Mouse (Mus musculus) lung, embryonic 16.5 days (tissue): Measurements from ENCODE around the gene Dnase2a. TPM values are rescaled to one million over a fixed set of nuclear protein-coding genes. Genes with fewer than 3 reads are reported as not detected.

Experiments
- ATAC-seq: fragments of 200-750 bp; cut with Nextera tagmentation; 2 replicates; pipeline ENCODE4 v1.8.0; 2017; ENCODE audit warnings: low read depth, mild to moderate bottlenecking, moderate library complexity
- H3K27ac ChIP-seq: fragments of 300-500 bp; sonication (generic); 2 replicates; pipeline ENCODE4 v1.5.1; 2014; ENCODE audit warnings: mild to moderate bottlenecking, control low read depth, low read length
- H3K27me3 ChIP-seq: fragments of 300-500 bp; sonication (generic); 2 replicates; pipeline ENCODE4 v1.6.1; 2014; ENCODE audit warnings: low read depth, low read length, mixed read lengths; ENCODE audit not compliant: control insufficient read depth, insufficient read depth
- H3K36me3 ChIP-seq: fragments of 300-500 bp; sonication (generic); 2 replicates; pipeline ENCODE4 v1.6.1; 2014; ENCODE audit warnings: low read length; ENCODE audit not compliant: control insufficient read depth, insufficient read depth
- H3K4me1 ChIP-seq: fragments of 300-500 bp; sonication (generic); replicated peaks from 2 replicates; pipeline ENCODE4 v1.6.1; 2014; ENCODE audit warnings: low read length, mixed read lengths; ENCODE audit not compliant: control insufficient read depth, insufficient read depth
- H3K4me2 ChIP-seq: fragments of 300-500 bp; sonication (generic); 2 replicates; pipeline ENCODE4 v1.6.1; 2014; ENCODE audit warnings: low read depth, low read length, control low read depth
- H3K4me3 ChIP-seq: fragments of 300-500 bp; sonication (generic); 2 replicates; pipeline ENCODE4 v1.5.1; 2014; ENCODE audit warnings: mild to moderate bottlenecking, low read length, control low read depth
- H3K9ac ChIP-seq: fragments of 300-500 bp; sonication (generic); 2 replicates; pipeline ENCODE4 v1.6.1; 2014; ENCODE audit warnings: low read length, control low read depth
- H3K9me3 ChIP-seq: fragments of 300-500 bp; sonication (generic); 2 replicates; pipeline ENCODE4 v1.6.1; 2016; ENCODE audit warnings: low read length; ENCODE audit not compliant: control insufficient read depth
- WGBS: fragments of 180-500 bp; shearing (Covaris S2); extraction: QIAGEN DNeasy Blood & Tissue Kit; methylation state at CpG from one replicate; pipeline ENCODE4 v1.1.7; 2014; 5-methylcytosine and 5-hydroxymethylcytosine counted together
- polyA plus RNA-seq: library from polyadenylated mRNA; unstranded; fragments of >200 nt; fragmentation: Nextera tagmentation; extraction: Ambion mirVana; gene quantifications from 2 replicates; pipeline ENCODE4 v1.2.1, GENCODE M21; 2015

Gene Dnase2a
- polyA plus RNA-seq, 1 experiment from 2014 or later, result 19.9 TPM

- peak overlapping the region; percentile 23 for H3K4me2 ChIP-seq
- no peaks in the 10 kb centered on the region for H3K9me3 ChIP-seq
- 6% methylated on average over 18 of the region's 18 CpGs for WGBS
- H3K36me3 ChIP-seq, result peaks cover 5% of the 10 kb centered on the region; the same call in 1 of the 2 replicates
- H3K9ac ChIP-seq, result no peak overlapping the region
- no peaks in the 10 kb centered on the region for H3K4me1 ChIP-seq
- ATAC-seq, result peak; percentile 79
- H3K27ac ChIP-seq, result no peak overlapping the region
- no peak overlapping the region for H3K4me3 ChIP-seq
- peaks cover 4% of the 10 kb centered on the region; the same call in 1 of the 2 replicates for H3K27me3 ChIP-seq
Measured at GRCm38 (mm10) chr8:84952612-84953255, 44.4 kb downstream of the Dnase2a start.

GRCm38 (mm10) chr8:84956768-84957167, 48.4 kb downstream of the Dnase2a start:
- Histone ChIP-seq H3K36me3 (peaks cover 13% of the 10 kb centered on the region), H3K4me2 (no peak overlapping the region), H3K9me3 (no peaks in the 10 kb centered on the region), H3K27ac (no peak overlapping the region), H3K27me3 (no peaks in the 10 kb centered on the region; the same call in 1 of the 2 replicates), H3K9ac (no peak overlapping the region), H3K4me1 (no peaks in the 10 kb centered on the region), H3K4me3 (no peak overlapping the region)
- 36% methylated on average over 2 of the region's 2 CpGs for WGBS
- ATAC-seq, result no peak

GRCm38 (mm10) chr8:84959811-84960210, 51.5 kb downstream of the Dnase2a start:
- 93% methylated on average over 7 of the region's 7 CpGs for WGBS
- H3K4me1 ChIP-seq, result peaks cover under 1% of the 10 kb centered on the region
- H3K9ac ChIP-seq, result no peak overlapping the region
- no peak overlapping the region for H3K27ac ChIP-seq
- H3K36me3 ChIP-seq, result peaks cover 16% of the 10 kb centered on the region
- H3K27me3 ChIP-seq, result no peaks in the 10 kb centered on the region
- H3K9me3 ChIP-seq, result no peaks in the 10 kb centered on the region
- H3K4me2 ChIP-seq, result no peak overlapping the region
- H3K4me3 ChIP-seq, result no peak overlapping the region
- no peak for ATAC-seq

- WGBS, result 80% methylated on average over 4 of the region's 4 CpGs
- no peak overlapping the region for H3K27ac ChIP-seq
- H3K27me3 ChIP-seq, result no peaks in the 10 kb centered on the region
- H3K4me3 ChIP-seq, result no peak overlapping the region
- peaks cover 17% of the 10 kb centered on the region for H3K4me1 ChIP-seq
- peaks cover 8% of the 10 kb centered on the region; the same call in 1 of the 2 replicates for H3K36me3 ChIP-seq
- ATAC-seq, result no peak
- no peak overlapping the region for H3K4me2 ChIP-seq
- no peaks in the 10 kb centered on the region for H3K9me3 ChIP-seq
- no peak overlapping the region for H3K9ac ChIP-seq
Measured at GRCm38 (mm10) chr8:84963952-84964351, 55.6 kb downstream of the Dnase2a start.

- peak overlapping the region; percentile 93 for H3K4me2 ChIP-seq
- peaks cover 5% of the 10 kb centered on the region for H3K36me3 ChIP-seq
- no peaks in the 10 kb centered on the region for H3K27me3 ChIP-seq
- H3K4me1 ChIP-seq, result peaks cover 23% of the 10 kb centered on the region
- peak overlapping the region; percentile 83 for H3K9ac ChIP-seq
- H3K9me3 ChIP-seq, result no peaks in the 10 kb centered on the region
- H3K27ac ChIP-seq, result peak overlapping the region; percentile 77
- under 1% methylated on average over 41 of the region's 41 CpGs for WGBS
- ATAC-seq, result peak; percentile 93
- H3K4me3 ChIP-seq, result peak overlapping the region; percentile 80
Measured at GRCm38 (mm10) chr8:84965731-84966291, 57.5 kb downstream of the Dnase2a start.

- 15% methylated on average over 3 of the region's 3 CpGs for WGBS
- peaks cover 7% of the 10 kb centered on the region for H3K36me3 ChIP-seq
- peak overlapping the region; percentile 23; the same call in 1 of the 2 replicates for H3K4me2 ChIP-seq
- H3K4me3 ChIP-seq, result no peak overlapping the region
- ATAC-seq, result no peak
- no peaks in the 10 kb centered on the region for H3K9me3 ChIP-seq
- H3K27ac ChIP-seq, result peak overlapping the region; percentile 27; the same call in 1 of the 2 replicates
- peaks cover 27% of the 10 kb centered on the region for H3K4me1 ChIP-seq
- H3K9ac ChIP-seq, result 0 out of 2 replicates have a peak overlapping the region, but pooled peaks have one; percentile 4
- no peaks in the 10 kb centered on the region for H3K27me3 ChIP-seq
Measured at GRCm38 (mm10) chr8:84966603-84967002, 58.2 kb downstream of the Dnase2a start.

- H3K4me3 ChIP-seq, result no peak overlapping the region
- peaks cover 13% of the 10 kb centered on the region for H3K36me3 ChIP-seq
- ATAC-seq, result no peak
- no peak overlapping the region for H3K4me2 ChIP-seq
- no peak overlapping the region for H3K27ac ChIP-seq
- no peaks in the 10 kb centered on the region for H3K27me3 ChIP-seq
- no peaks in the 10 kb centered on the region for H3K9me3 ChIP-seq
- H3K9ac ChIP-seq, result no peak overlapping the region
- WGBS, result 91% methylated on average over 13 of the region's 13 CpGs
- peaks cover 27% of the 10 kb centered on the region for H3K4me1 ChIP-seq
Measured at GRCm38 (mm10) chr8:84967532-84968304, 59.4 kb downstream of the Dnase2a start.

GRCm38 (mm10) chr8:84968650-84969049, 60.3 kb downstream of the Dnase2a start:
- Histone ChIP-seq H3K27ac (peak overlapping the region; percentile 89), H3K9ac (peak overlapping the region; percentile 85), H3K36me3 (peaks cover 16% of the 10 kb centered on the region), H3K27me3 (no peaks in the 10 kb centered on the region), H3K4me1 (peaks cover 27% of the 10 kb centered on the region), H3K4me2 (peak overlapping the region; percentile 78), H3K9me3 (no peaks in the 10 kb centered on the region), H3K4me3 (peak overlapping the region; percentile 80)
- WGBS, result 5% methylated on average over 2 of the region's 2 CpGs
- ATAC-seq, result no peak
